Mouse (Mus musculus) naive thymus-derived CD4-positive, alpha-beta T cell, adult 2 months (primary cell): Measurements from ENCODE around the gene Acer2.

Experiments used
- DNase-seq: peaks from one replicate; pipeline ENCODE4 v3.0.0-alpha.2; 2011; ENCODE audit warnings: low read depth

Gene Acer2

DNA sequence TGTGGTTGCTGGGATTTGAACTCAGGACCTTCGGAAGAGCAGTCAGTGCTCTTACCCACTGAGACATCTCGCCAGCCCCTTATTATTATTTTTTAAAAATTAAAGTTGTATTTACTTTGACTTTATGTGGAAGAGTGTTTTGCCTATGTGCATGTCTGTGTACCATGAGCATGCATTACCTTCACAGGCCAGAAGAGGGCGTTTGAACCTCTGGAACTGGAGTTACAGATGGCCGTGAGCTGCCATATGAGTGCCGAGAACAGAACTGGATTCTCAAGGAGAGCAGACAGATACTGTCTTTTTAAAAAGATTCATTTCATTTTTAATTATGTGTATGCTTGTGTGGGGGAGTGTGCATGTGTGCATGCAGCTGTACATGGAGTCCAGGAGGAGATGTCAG lies 13.7 kb downstream of the Acer2 start:
- DNase-seq, result peak; percentile 55

DNA sequence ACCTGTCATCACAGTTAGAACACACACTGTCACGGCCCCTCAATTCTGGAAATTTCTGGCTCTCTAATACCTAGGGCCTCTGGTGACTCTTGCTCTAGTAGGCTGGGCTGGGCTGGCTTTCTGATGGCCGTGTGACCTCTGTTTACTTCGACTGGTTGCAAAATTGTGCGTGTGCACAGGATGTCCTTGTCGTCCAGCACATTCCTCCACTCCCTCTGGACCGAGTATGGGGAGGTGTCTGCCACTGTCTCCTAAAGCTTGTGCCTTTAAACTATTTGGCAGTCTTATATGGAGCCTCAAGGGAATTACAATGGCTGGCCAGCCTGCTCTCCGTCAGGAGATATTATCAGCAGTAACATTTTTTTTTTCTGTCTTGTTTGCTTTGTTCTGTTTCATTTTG lies 23.2 kb downstream of the Acer2 start:
- DNase-seq, result no peak

DNA sequence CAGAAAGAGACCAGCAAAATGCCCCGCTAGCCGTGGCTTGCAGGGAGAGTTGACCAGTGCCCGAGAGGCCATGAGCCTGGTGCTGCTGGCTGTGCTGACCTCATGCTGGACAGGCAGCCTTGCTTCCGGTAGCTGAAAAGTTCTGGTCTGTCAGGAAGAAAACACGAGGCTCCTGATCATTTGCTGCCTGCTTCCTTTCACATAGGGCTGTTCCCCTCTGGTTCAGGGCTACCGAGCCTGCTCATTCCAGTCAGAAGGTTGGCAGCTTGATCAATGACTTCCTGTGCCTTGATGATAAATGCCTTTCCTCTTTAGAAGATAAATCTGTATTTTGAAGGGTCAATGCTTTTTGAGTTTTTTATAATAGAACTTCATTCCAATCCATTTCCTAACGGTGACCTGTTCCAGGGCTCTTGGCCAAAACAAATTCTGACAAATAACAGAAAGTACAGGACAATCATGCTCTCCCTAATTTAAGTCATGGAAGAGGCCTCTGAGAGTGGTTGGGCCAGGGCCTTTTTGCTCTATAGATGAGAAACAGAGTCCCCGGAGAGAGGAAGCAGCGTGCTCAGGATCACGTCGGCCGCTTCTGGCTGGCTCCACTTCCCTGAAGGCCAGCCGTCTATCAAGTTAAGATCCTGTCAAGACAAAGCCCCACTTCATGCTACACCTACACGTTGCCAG lies 24.7 kb downstream of the Acer2 start:
- no peak for DNase-seq

DNA sequence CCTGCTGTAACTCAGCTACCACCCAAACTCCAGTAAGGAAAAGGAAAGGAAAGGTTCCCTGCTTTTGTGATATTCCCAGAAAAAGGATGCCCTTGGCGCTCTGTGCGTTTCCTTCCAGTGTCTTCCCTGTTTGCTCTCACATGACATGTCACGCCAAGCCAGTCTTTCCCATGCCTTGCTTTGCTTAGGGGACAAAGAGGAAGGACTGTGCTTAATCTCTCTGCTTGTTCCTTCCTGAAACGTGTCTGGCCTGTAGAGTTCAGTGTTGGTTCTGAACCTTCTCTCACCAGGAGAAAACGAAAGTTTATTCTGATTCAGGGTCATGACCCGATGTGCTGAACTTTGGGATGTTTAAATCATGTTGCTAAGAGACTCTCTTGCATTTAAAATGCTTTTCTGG lies 28.2 kb downstream of the Acer2 start:
- no peak for DNase-seq

DNA sequence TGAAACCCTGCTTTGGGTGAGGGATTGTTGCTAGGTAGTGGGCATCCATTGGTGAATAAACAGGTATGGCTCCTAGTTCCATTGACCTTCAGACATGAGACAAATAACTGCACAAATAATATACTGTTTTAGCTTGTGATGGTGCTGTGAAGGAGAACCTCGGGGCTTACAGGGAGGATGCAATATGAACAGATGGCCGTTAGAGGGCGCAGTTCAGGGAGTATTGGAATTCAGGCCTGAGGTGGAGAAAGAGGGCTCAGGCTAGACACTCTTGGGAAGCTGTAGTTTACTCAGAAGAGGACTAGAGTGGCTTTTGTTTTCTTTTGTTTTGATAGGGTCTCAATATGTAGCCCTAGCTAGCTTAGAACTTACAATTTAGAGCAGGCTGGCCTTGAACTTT lies 30.8 kb downstream of the Acer2 start:
- DNase-seq, result peak; percentile 36

DNA sequence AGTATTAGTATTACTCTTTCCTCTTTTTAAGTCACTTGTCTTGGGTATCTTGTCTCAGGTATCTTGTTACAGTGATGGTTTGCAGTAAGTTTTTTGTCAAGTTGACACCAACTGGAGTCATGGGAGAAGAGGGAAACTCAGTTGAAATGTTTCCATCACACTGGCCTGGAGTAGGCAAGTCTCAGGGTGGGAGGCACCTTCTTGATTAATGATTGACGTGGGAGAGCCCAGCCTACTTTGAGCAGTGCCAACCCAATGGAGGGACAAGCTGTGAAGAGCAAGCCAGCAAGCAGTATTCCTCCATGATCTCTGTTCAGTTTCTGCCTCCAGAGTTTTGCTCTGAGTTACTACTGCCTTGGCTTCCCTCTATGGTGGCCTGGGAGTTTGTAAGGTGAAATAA lies 31.7 kb downstream of the Acer2 start:
- DNase-seq, result no peak

DNA sequence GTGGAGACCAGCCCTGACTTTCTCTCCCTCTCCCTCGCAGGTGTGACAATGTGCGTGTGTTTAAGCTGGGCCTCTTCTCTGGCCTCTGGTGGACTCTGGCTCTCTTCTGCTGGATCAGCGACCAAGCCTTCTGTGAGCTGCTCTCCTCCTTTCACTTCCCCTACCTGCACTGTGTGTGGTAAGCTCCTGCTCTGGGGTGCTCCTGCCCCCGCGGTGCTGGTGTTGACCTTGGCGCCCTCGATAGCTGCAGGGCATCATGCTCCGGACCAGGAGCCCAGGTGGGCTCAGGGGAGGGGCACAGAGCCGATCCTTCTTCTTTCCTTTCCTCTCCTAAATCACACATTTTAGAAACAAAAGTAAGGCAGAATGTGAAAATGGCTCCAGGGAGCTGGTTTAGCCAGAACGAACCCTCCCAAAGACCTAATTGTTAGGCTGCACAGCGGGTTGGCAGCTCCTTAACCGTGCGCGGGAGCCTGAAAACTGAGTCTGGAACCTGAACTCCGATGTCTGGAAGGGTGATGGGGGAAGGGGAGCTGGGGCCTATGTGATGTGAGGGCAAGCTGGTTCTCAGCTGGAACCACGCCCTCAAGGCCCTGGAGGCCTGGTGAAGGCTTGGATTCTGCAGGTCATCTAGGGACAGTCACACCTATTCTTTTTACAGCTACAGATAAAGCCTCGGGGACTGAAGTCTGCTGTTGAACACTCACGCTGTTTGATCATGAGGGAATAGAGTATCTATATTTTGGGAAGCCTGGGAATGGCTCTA lies 37.6 kb downstream of the Acer2 start:
- DNase-seq, result no peak

DNA sequence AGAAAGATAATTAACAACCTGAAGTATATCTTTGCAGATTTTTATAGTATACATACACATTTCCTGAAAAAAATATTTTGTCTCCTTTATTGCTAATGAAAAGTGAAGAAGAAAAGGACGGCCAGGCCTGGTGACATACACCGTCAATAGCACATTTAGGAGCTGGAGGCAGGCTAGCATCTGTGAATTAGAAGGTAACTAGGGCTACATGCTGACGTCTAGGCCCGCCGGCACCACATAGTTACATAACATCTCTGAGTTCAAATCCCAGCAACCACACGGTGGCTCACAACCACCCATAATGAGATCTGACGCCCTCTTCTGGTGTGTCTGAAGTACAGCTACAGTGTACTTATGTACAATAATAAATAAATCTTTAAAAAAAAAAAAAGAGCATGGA lies 38.6 kb downstream of the Acer2 start:
- no peak for DNase-seq

DNA sequence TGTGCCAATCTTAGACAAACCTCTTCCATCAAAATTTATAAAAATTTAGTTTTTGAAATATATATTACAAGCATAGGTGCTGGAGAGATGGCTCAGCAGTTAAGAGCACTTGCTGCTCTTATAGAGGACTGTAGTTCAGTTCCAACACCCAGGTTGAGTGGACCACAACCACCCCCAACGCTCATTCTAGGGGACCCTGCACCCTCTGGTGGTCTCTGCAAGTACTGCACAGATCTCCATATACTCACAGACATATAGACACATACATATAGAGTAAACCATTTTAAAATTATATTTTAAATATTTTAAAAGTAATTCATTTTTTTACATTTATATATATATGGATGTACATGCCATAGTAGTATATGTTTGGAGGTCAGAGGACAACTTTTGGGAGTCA lies 41.9 kb downstream of the Acer2 start:
- peak; percentile 24 for DNase-seq

DNA sequence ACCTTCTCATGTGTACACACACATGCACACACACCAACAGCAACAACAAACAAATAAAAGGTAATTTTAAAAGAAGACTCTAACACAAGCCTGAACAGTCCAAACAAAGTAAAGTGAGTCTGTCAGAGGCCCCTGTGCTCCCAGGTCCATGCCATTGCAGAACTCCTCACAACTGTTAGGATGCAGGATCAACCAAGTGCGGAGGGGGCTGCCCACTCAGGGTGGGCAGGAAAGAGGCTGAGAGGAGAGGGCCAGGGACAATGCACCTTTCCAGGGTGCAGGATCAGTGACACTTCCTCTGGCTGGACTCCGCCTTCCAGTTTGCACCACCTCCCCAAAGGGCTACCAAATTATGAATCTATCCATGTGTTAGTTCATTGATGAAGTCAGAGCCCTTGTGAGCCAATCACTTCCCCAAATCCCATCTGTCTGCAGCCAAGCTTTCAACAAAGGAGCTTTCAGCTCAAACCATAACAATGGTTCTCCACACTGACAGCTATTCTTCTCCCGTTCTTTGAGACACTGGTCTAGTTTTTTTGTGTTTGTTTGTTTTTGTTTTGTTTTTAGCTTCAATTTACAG lies 49.4 kb downstream of the Acer2 start:
- no peak for DNase-seq

DNA sequence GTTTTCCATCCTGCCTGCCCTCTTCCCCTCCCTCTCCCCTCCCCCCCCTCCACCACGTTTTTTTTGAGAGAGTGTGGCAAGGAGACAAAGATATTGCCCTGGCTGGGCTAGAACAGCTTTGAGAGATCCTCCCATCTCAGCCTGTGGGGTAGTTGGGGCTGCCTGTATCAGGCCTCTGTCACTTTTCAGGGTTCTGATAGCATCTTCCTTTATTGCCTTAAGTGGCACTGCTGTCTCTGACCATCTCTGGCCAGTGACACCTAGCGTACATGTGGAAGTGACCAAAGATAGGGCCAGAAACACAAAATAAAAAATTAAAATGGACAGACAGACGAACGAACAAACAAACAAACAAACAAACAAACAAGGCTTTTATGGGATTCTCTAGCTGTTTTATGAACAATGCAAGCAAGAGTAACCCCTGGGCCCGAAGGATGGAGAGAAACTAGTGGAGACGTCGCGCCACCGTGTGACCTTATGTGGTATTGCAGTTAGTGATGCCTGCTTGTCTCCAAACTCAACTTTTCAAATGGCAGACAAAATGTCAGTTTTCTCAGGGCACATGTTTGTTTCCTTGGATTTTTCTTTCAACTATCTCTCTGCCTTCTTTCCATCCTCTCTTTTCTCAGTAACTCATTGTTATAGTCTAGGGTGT lies 50.7 kb downstream of the Acer2 start:
- peak; percentile 86 for DNase-seq

DNA sequence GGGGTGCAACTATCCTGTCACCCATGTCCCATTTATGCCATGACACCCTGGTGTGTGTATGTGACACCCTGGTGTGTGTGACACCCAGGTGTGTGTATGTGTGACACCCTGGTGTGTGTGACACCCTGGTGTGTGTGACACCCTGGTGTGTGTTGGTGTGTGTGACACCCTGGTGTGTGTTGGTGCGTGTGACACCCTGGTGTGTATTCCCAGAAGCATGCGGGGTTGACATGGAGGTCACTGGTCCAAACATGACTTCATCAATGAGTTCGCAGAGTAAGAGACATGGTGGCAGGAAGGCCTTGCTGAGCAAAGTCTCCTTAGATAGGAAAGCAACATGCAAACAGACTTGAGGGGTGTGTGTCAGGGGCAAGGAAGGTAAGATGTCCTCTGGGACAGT lies 52.8 kb downstream of the Acer2 start:
- no peak for DNase-seq

DNA sequence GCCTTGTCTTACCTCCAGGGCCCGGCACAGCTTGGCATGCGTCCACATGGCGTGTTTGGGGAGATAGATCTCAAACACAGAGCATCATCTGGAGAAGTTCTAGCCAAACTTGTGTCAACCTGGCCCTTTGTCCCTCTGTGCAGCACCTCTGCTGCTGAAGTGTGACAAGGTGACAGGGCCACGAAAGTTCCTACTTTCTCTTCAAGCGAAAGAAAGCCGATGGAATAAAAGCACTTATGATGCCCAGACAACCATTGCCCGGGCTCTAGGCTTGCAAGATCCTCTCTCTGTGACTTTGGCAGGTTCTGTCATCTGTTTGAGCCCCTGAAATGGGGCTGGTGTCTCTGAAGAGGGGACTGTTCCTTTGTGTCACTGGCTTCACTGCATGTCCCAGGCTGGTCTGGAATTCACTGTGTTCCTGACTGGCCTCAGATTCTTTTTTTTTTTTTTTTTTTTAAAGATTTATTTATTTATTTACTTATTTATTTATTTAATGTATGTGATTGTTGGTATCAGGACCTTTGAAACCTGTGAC lies 56.0 kb downstream of the Acer2 start:
- DNase-seq, result no peak

DNA sequence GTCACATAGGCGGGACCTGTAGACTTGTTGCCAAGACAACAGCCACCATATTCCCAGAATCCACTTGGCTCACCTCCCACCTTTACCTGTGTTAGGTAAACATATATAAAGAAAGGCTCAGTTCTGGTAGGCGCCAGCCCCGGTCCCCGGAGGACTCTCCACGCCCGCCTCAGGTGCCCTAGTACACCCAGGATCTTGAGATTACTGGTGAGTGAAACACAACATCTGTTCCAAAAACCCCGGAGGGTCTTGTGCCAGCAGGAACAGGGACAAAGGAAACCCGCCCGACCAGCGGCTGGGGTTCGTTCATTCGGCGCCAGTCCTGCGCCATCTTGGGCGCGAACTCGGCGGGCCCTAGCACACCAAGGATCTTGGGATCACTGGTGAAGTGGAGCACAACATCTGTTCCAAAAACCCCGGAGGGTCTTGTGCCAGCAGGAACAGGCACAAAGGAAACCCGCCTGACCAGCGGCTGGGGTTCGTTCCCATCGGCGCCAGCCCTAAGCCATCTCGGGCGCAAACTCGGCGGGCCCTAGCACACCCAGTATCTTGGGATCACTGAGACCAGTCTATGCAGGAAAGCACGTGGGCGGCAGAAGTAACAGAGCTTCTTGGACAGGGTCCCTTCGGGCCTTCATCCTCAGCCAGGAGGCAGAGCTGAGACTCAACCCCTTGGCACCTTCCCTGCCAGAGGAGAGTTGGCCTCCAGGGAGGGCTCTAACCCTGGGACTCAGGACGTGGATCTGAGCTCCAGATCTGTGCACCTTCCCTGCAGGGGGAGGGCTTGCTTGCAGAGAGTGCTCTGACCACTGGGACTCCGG lies 56.6 kb downstream of the Acer2 start:
- no peak for DNase-seq

DNA sequence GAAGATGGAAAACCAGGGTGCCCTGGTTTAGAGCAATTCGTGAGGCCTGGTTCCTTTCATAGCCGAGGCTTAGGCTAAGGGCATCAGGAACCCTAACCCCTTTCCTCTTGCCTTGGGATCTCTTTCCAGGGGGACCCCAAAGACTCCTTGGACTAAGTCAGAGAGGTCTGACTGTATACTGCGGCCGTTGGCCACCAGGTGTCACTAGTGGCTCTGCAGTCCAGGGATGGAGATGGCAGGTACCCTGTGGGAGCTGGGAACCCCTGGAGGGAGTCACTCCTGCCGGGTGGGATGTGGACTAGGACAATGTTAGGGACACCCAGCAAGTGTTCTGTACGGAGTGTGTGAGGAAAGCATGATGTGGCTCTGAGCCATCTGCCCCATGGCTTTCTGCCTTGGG lies 58.8 kb downstream of the Acer2 start:
- no peak for DNase-seq

DNA sequence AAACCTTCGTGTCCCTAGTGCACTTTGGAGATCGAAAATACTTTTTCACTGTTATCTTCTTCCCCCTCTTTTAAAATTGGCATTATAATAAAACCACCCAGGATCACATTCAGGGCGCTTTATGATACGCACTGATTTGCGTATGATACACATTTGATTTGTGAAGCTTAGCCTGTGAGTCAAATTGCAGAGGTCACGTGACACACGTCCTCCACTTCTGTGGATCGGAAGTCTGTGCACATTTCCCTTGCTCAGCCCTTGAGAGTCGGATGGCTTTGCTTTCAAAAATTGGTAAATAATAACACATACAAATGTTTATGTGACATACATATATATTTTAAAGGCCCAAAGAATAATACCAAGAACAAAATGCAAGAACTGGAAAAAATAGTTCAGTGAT lies 62.0 kb downstream of the Acer2 start:
- DNase-seq, result no peak

DNA sequence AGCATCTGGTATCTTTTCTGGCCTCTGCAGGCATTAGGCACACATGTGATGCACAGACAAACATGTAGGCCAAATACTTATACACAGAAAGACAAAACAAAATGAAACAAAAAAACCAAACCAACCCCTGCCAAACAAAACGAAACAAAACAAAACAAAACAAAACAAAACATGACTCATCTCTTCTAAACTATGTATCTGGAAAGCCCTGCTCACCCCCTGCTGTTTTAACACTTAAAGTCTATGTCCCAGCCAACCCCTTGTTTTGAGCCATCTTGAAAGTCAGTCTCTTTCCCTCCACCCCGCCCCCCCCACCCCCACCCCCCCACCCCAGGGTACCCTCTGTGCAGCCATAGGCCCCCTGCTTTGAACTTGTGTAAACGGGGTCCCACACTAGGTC lies 62.5 kb downstream of the Acer2 start:
- no peak for DNase-seq

DNA sequence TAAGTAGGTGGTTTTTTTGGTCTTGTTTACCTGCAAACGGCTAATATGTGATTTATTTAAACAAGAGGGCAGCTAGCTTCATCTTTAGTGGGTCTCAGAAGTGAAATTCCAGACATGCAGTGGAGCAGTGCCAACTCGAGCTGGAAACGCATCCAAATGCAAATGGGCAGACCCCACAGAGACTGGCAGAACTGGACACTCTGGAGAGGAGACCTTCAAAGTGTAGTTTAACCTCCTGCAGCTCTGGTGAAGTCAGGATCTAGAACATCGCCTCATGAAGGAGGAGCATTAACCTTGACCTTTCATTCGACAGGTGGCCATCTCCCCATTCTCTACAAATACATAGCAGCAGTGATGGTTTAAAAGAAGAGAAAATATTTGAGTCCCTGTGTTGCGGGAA lies 68.5 kb downstream of the Acer2 start:
- no peak for DNase-seq

DNA sequence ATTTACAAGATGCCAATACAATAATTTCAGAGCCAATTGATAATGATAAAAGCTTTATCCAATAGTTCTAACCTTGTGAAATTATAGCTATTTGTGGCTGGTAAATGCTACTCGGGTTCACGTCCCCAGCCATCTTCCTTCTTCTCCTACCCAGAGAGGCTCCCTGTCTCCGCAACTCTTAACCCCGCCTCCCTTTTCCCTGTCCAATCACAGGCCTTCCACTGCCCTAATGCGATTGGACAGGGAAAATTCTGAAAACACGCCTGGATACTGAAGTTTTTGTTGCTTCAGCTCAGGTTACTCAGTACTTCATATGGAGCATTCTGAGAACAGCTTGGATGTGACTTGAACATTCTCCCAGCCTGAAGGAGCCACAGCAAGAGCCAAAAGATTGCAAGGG lies 69.1 kb downstream of the Acer2 start:
- DNase-seq, result no peak

DNA sequence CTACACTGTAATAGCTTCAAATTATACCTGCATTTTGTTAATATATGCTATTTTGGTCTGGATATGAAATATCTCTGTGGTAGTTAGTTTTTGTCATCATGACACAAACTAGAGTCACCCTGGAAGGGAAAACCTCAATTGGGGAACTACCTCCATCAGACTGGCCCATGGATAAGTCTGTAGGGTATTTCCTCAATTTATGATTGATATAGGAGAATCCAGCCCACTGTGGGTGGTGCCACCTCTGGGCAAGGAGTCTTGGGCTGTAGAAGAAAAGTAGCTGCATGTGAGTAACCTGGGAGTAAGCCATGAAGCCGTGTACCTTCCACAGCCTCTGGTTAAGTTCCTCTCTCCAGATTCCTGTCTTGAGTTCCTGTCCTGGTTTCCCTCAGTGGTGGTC lies 74.6 kb downstream of the Acer2 start:
- DNase-seq, result no peak

DNA sequence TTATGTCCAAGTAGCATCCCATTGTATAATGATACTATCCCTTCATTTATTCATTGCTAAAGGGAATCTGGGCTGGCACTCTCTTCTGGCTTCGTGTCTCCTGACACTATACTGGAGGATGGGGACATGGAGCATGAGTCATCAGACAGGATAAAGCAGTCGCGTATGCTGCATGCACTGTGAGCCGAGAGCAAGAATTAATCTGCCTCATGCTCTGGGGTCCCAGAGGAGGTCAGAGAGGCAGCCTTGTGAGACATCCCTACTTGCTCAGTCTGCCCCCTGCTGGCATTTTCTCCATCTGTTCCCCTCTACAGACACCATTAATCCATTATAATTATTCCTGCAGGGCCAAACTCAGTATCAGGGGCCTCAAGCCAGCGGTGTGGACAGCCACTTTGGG lies 79.3 kb downstream of the Acer2 start:
- DNase-seq, result no peak

DNA sequence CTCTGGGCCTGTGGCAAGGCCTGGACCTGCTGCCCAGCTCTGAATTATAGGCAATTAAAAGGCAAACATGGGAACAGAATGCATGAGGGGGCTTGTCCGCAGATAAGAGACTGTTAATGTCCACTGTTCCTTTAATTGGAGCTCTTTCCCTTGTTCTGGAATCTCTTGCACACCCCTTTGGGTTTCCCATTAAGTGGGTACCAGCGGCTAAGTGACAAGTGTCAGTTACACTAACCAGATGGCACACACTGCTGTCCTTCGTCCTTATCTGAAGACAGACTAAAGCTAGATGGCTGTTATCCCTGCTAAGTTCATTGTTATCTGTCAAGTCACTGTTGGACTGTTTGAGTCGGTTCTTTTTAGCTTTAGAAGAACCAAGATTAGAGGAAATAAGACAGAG lies 81.3 kb downstream of the Acer2 start:
- no peak for DNase-seq
